Mouse (Mus musculus) erythroblast, embryonic 14.5 days (primary cell): ENCODE results near the gene Ldlrad1.

ENCODE experiments used
- GATA1 ChIP-seq: IDR thresholded peaks from 2 replicates; pipeline ENCODE4 v1.6.1; 2012; ENCODE audit warnings: low read length, inconsistent platforms, mixed read lengths
- TAL1 ChIP-seq: IDR thresholded peaks from 3 replicates; pipeline ENCODE4 v1.6.1; 2012; ENCODE audit warnings: low read length, inconsistent platforms, mixed read lengths

- TF ChIP-seq GATA1, result no peak
- TF ChIP-seq TAL1, result no peak
Measured at GRCm38 (mm10) chr4:107198072-107198471, 10.9 kb upstream of the Ldlrad1 start.
